Mouse (Mus musculus) hindbrain, postnatal 0 days (tissue): ENCODE results near the gene Pced1b. TPM values are rescaled to one million over a fixed set of nuclear protein-coding genes. Genes with fewer than 3 reads are reported as not detected.

ENCODE experiments used
- ATAC-seq: fragments of 200-750 bp; cut with Nextera tagmentation; 2 replicates; pipeline ENCODE4 v1.8.0; 2017; ENCODE audit warnings: mild to moderate bottlenecking, moderate TSS enrichment, moderate library complexity
- DNase-seq: peaks from one replicate; pipeline ENCODE4 v3.0.0-alpha.2; 2015; ENCODE audit warnings: low spot score
- H3K27ac ChIP-seq: fragments of 300-500 bp; sonication (generic); 2 replicates; pipeline ENCODE4 v1.5.1; 2014; ENCODE audit warnings: mild to moderate bottlenecking
- H3K27me3 ChIP-seq: fragments of 300-500 bp; sonication (generic); 2 replicates; pipeline ENCODE4 v1.6.1; 2014; ENCODE audit warnings: low read length, mixed read lengths; ENCODE audit not compliant: insufficient read depth
- H3K36me3 ChIP-seq: fragments of 300-500 bp; sonication (generic); 2 replicates; pipeline ENCODE4 v1.6.1; 2014; ENCODE audit warnings: low read length, mixed read lengths; ENCODE audit not compliant: insufficient read depth
- H3K4me1 ChIP-seq: fragments of 300-500 bp; sonication (generic); 2 replicates; pipeline ENCODE4 v1.6.1; 2014; ENCODE audit warnings: antibody characterized with exemption, low read length, mixed read lengths; ENCODE audit not compliant: insufficient read depth
- H3K4me2 ChIP-seq: fragments of 300-500 bp; sonication (generic); 2 replicates; pipeline ENCODE4 v1.6.1; 2014; ENCODE audit warnings: low read depth, mild to moderate bottlenecking, low read length, moderate library complexity, mixed read lengths
- H3K4me3 ChIP-seq: fragments of 300-500 bp; sonication (generic); 2 replicates; pipeline ENCODE4 v1.5.1; 2014; ENCODE audit warnings: low read length
- H3K9ac ChIP-seq: fragments of 300-500 bp; sonication (generic); replicated peaks from 2 replicates; pipeline ENCODE4 v1.6.1; 2014; ENCODE audit warnings: mild to moderate bottlenecking, low read length, moderate library complexity, mixed read lengths
- H3K9me3 ChIP-seq: fragments of 300-500 bp; sonication (generic); 2 replicates; pipeline ENCODE4 v1.6.1; 2016; ENCODE audit warnings: low read length, mixed read lengths
- CTCF ChIP-seq: IDR thresholded peaks from 2 replicates; pipeline ENCODE4 v1.5.1; 2016; ENCODE audit warnings: antibody characterized with exemption, control low read depth, low read depth
- WGBS: fragments of 180-500 bp; shearing (Covaris S2); extraction: QIAGEN DNeasy Blood & Tissue Kit; methylation state at CpG from one replicate; pipeline ENCODE4 v1.1.7; 2014; 5-methylcytosine and 5-hydroxymethylcytosine counted together
- polyA plus RNA-seq: library from polyadenylated mRNA; unstranded; fragments of >200 nt; fragmentation: Nextera tagmentation; extraction: Ambion mirVana; gene quantifications from 2 replicates; pipeline ENCODE4 v1.2.1, GENCODE M21; 2015
- total RNA-seq: library from RNA; depleted of rRNA; stranded (reverse); fragments of >200 nt; gene quantifications from 2 replicates; pipeline ENCODE4 v1.2.3, GENCODE M21; 2014

The Pced1b gene
- total and polyA plus RNA-seq, 2 experiments from 2014 or later: 5.0 to 6.7 TPM

DNA sequence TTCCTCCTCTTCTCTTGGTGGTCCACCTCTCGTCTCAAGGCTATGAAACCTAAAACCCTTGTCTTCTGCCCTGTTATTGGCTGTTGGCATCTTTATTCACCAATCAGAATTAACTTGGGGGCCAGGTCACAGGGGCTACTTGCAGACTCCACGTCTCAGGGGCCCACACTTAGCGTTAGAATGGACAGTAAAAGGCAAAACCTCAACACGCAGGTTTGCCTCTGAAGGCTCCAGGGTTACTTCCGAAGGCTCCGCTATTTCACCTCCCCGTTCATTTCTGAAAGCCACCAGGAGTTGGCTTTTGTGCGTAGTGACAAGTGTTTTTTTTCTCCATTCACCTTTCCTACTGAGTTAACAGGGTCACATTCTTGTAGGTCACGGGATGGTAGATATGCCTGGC lies 15.3 kb downstream of the Pced1b start:
- TF ChIP-seq CTCF: no peak
- H3K4me3 ChIP-seq: no peak overlapping the region
- no peak for DNase-seq
- WGBS: 73% methylated on average over 9 of the region's 9 CpGs
- no peak overlapping the region for H3K27ac ChIP-seq
- H3K27me3 ChIP-seq: no peaks in the 10 kb centered on the region
- H3K9me3 ChIP-seq: no peaks in the 10 kb centered on the region
- H3K36me3 ChIP-seq: no peaks in the 10 kb centered on the region
- 0 out of 2 replicates have a peak, but pooled peaks cover 2% of the 10 kb centered on the region for H3K4me1 ChIP-seq
- H3K4me2 ChIP-seq: no peak overlapping the region
- H3K9ac ChIP-seq: no peak overlapping the region
- ATAC-seq: no peak

DNA sequence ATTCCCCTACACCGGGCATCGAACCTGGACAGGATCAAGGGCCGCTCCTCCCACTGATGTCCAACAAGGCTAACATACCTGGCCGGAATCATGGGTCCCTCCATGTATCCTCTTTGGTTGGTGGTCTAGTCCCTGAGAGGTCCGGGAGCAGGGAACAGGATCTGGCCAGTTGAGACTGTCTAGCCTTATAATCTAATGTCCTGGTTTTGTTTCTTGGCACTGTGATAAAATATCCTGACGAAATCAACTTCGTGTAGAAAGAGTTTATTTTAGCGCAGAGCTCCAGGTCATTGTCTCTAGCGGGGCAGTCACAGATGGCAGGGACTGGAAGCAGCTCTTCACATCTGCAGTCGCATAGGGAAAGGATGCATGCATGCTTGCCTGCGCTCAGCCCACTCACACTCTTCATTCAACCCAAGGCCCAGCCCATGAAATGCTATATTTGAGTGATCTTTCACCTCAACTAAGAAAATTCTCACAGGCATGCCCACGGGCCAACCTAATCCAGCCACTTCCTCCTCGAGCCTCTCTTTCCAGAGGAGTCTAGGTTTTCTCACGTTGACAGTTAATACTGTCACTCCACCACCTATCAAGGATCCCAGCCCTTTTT lies 19.4 kb downstream of the Pced1b start:
- Histone ChIP-seq H3K36me3 (no peaks in the 10 kb centered on the region), H3K4me2 (no peak overlapping the region), H3K4me1 (no peaks in the 10 kb centered on the region), H3K9me3 (no peaks in the 10 kb centered on the region), H3K9ac (no peak overlapping the region), H3K27ac (no peak overlapping the region), H3K4me3 (no peak overlapping the region), H3K27me3 (no peaks in the 10 kb centered on the region)
- no peak for TF ChIP-seq CTCF
- 88% methylated on average over 14 of the region's 14 CpGs for WGBS
- DNase-seq (no peak), ATAC-seq (no peak)

DNA sequence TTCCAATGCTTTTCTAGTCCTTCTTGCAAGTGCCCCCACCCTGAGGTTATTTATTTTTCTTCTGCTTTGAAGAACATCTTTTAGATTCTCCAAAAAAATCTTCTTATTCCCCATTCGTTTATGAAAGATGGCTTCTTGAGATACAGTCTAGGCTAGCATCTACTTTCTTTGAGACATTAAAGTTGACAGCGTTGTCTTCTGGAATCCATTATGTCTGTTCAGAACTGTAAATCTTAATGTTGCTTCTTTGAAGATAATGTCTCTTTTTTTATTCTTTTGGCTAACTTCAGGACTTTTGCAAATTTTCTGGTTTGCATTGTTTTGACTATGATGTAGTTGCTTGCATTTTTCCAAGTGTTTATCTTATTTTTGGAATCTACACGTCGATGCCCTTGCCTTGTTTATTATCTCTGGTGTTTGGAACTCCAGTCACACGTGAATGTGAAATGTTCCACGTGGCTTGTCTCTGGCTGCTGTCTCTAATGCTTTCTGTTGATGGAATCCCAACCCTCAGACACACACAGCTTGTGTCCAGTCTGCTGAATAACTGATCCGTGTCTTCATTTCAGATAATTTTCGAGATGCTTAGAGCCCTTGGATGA lies 20.3 kb downstream of the Pced1b start:
- no peak for TF ChIP-seq CTCF
- no peak overlapping the region for H3K27ac ChIP-seq
- no peaks in the 10 kb centered on the region for H3K27me3 ChIP-seq
- H3K9ac ChIP-seq: no peak overlapping the region
- H3K36me3 ChIP-seq: no peaks in the 10 kb centered on the region
- DNase-seq (no peak), ATAC-seq (no peak)
- 54% methylated on average over 8 of the region's 8 CpGs for WGBS
- H3K4me3 ChIP-seq: no peak overlapping the region
- no peaks in the 10 kb centered on the region for H3K9me3 ChIP-seq
- no peak overlapping the region for H3K4me2 ChIP-seq
- no peaks in the 10 kb centered on the region for H3K4me1 ChIP-seq

DNA sequence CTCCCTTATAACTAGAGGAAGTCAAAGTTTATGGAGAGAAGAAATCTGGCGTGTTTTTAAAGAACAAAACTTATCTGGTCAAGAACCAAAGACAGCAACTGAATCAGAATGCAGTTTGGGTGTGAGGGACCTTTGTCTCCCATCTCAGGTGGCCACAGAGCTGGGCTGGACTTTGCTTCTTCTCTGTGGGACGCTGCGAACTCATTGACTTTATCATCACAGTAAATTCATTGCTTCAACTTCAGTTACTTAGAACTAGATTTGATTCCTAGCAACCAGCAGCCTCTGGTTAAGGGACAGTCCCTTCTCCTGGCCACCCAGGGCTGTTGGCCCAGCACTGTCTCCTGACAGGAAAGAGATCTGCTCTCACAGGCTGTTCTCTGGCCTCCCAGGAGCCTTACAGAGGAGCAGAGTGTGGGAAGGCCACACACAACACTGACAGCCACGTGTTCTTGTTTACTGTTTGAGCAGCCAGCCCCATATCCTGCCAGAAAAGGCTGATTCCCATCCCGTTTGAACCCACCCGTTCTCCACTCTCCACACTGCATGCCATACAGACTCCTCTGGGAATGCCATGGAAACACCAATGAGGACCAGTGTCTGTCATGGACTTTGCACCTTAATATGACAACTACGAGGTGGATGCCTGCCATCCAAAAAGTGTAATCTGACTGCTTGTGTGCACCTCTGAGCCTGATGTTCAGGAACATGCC lies 25.2 kb downstream of the Pced1b start:
- WGBS: 38% methylated on average over 7 of the region's 7 CpGs
- H3K4me1 ChIP-seq: peaks cover 9% of the 10 kb centered on the region
- H3K4me2 ChIP-seq: no peak overlapping the region
- H3K9me3 ChIP-seq: no peaks in the 10 kb centered on the region
- no peak overlapping the region for H3K9ac ChIP-seq
- DNase-seq: peak; percentile 59
- H3K27me3 ChIP-seq: no peaks in the 10 kb centered on the region
- H3K36me3 ChIP-seq: no peaks in the 10 kb centered on the region
- no peak overlapping the region for H3K4me3 ChIP-seq
- no peak for TF ChIP-seq CTCF
- no peak overlapping the region for H3K27ac ChIP-seq
- ATAC-seq: peak; percentile 91

DNA sequence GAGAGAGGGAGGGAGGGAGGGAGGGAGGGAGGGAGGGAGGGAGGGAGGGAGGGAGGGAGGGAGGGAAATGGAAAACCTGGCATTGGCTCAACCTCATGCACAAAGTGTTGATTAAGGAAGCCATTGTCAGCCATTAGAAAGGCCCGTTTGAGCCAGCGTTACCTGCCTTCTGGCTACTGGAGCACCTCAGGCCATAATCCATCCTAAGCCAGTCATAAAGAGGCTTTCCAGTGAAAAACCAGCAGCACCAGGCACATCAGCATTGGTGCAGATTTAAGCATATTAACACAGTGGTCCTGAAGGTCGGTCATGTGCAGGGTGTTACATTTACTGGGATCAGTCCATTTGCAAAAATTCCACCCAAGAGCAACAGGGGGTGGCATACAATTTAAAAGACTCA lies 25.9 kb downstream of the Pced1b start:
- WGBS: 66% methylated on average over 3 of the region's 3 CpGs
- no peaks in the 10 kb centered on the region for H3K27me3 ChIP-seq
- DNase-seq (no peak), ATAC-seq (no peak)
- no peak for TF ChIP-seq CTCF
- no peaks in the 10 kb centered on the region for H3K36me3 ChIP-seq
- H3K27ac ChIP-seq: no peak overlapping the region
- H3K4me3 ChIP-seq: no peak overlapping the region
- H3K4me1 ChIP-seq: peaks cover 9% of the 10 kb centered on the region
- no peak overlapping the region for H3K4me2 ChIP-seq
- H3K9ac ChIP-seq: no peak overlapping the region
- no peaks in the 10 kb centered on the region for H3K9me3 ChIP-seq

DNA sequence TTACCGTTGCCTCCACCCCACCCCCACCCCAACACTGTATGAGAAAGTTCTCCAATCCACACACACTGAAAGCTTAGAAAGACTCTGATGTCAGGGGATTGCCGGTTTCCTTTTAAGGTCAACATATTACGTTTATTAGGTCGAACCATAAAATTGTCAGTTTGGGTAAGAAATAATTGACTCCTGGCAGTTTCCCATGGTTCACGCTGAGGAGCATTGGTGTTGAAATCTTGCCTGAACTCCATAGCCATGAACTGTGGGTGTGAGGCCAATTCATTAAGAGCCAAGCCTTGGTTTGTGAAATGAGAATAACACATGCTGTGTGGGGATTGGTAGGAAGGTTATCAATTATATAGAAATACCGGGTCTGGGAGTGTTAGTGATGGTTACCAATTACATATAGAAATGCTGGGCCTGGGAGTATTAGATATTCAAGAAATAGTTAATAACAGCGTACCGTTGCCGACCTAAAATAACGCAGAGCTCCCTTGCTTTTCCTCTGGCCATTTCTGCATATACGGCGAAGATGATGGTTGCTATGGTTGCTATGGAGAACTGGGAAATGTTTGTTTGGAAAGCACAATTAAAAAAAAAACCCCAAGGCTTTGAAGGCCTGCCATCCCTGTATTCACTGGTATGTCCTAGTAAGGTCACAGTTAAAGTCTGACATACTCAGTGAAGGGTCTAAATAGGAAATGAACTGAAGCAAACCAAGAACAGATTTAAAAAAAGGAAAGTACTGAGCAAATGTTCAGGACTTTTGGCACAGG lies 28.9 kb downstream of the Pced1b start:
- H3K4me1 ChIP-seq: peaks cover 9% of the 10 kb centered on the region
- 65% methylated on average over 12 of the region's 12 CpGs for WGBS
- H3K4me3 ChIP-seq: no peak overlapping the region
- H3K27me3 ChIP-seq: no peaks in the 10 kb centered on the region
- no peak overlapping the region for H3K4me2 ChIP-seq
- ATAC-seq (no peak), DNase-seq (no peak)
- no peak overlapping the region for H3K9ac ChIP-seq
- H3K36me3 ChIP-seq: no peaks in the 10 kb centered on the region
- H3K27ac ChIP-seq: peak overlapping the region; percentile 7; the same call in 1 of the 2 replicates
- H3K9me3 ChIP-seq: no peaks in the 10 kb centered on the region
- no peak for TF ChIP-seq CTCF
